Mouse (Mus musculus): ENCODE data around the gene Rasgef1a.

Rasgef1a gene

DNA sequence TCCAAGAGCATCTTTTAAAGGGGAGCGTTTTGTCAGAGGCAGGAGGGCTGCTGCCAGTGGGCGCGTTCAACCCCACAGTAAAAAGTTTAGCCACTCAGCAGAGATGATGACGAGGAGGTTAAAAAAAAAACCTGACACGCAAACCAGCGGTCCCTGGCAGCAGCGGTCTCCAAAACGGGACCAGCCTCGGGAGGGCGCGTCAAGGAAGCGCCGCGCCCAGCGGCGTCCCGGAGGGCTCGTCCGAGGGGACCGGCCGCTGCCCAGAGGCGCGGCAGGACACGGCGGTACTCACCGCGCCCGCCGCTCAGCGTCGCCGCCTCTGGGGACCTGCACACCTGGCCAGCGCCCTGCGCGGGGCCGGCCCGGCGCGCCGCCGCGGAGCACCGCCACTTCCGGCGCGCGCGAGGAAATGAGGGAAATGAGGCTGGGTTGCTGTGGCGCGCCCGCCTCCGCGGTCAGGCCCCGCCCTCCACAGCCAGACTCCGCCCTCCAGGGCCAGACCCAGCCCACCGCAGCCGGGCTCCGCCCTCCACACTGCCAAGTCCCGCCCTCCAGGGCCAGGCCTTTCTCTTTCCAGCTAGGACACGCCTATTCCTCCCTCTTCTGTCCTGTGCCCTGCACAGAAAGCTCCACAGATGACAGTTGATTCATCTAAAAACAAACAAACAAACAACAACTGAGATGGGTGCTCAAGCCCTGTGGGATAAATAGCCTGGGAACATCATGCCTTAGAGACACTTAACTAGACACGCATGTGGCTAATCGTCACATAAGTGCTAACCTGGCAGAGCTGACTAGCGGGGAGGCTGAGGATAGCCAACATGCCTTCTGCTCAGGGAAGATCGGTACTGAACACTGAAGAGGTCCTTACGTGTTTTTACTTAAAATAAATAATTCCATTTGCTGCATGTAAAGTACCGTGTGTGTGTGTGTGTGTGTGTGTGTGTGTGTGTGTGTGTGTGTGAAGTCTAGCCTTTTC, 127.8 kb downstream of the Rasgef1a start, which contains the start of gene Csgalnact2:
Csgalnact2 (minus strand) TSS at position 410 of the 979 bp plus-strand sequence.
- peak; percentile 93 for DNase-seq

DNA sequence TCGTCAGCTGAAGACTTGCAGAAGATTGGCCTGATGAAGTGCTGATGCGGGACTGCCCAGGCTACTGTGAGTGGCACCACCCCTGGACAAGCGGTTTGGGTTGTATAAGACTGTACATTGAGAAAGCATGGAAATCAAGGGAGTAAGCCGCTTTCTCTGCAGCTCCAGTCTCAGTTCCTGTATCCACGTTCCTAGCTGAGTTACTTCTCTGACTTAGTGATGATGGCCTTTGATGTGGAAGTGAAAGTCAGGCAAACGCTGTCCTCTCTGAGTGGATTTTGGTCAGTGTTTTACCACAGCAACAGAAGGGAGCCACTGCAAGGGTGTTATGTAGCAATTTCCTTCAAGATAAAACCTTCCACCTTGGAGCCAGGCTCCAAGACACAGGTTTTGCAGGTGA, 129.7 kb downstream of the Rasgef1a start:
- DNase-seq = no peak

All from cerebellum, adult 11 months (tissue).